Comparison of ENCODE assay signal across 9 mouse cellular contexts in genomic region chr17:23676473-23677031, GRCm38 (mm10). TPM values are rescaled to one million over a fixed set of nuclear protein-coding genes. Genes with fewer than 3 reads are reported as not detected.
DNase-seq lines count a peak whose midpoint lies in the region; ATAC-seq and TF ChIP-seq lines count a peak whose summit lies in the region.
"Had no signal": no experiment of that assay in that cellular context is flagged by ENCODE, and none has a peak within 500 bp of the region (broad histone marks: within the 10 kb centered on the region; RNA-seq: fewer than 3 reads in every experiment).

No protein-coding gene starts in this region.

- peaks cover 30% of the 10 kb centered on the region for H3K27me3 ChIP-seq in G1E (ENCODE audit: insufficient read depth, low read length)
- peaks cover 41% of the 10 kb centered on the region for H3K27me3 ChIP-seq in heart, embryonic 13.5 days (replicated peaks)
- H3K27me3 ChIP-seq in midbrain, embryonic 14.5 days (ENCODE audit: control insufficient read depth, insufficient read depth, low read length): peaks cover 53% of the 10 kb centered on the region

- peaks cover 70% of the 10 kb centered on the region for H3K4me1 ChIP-seq in G1E (ENCODE audit: insufficient read depth, low read depth, low read length)
- H3K4me1 ChIP-seq in heart, embryonic 13.5 days: peaks cover 47% of the 10 kb centered on the region
- H3K4me1 ChIP-seq in midbrain, embryonic 14.5 days (ENCODE audit: control insufficient read depth, insufficient read depth, low read length): peaks cover 32% of the 10 kb centered on the region

- peak; percentile 40 to 48 for DNase-seq in B cell, adult 2 months
- no peak for DNase-seq in G1E (ENCODE audit: low spot score)
- DNase-seq in embryo, embryonic 10.5 days (ENCODE audit: low spot score): peak; percentile 62
- peak; percentile 52 to 72 for DNase-seq in kidney, postnatal 4 days
- peak; percentile 38 for DNase-seq in midbrain, embryonic 14.5 days
- no peak for DNase-seq in spleen, adult 12 weeks (ENCODE audit: low spot score)

- peak overlapping the region; percentile 86 for H3K9ac ChIP-seq in heart, embryonic 13.5 days
- peak overlapping the region; percentile 39 for H3K9ac ChIP-seq in midbrain, embryonic 14.5 days (replicated peaks; ENCODE audit: low read length)

- peak overlapping the region; percentile 98 for H3K27ac ChIP-seq in heart, embryonic 13.5 days (replicated peaks)
- H3K27ac ChIP-seq in midbrain, embryonic 14.5 days (replicated peaks; ENCODE audit: low read depth, low read length): no peak overlapping the region

- peak overlapping the region; percentile 88 for H3K4me2 ChIP-seq in heart, embryonic 13.5 days
- peak overlapping the region; percentile 89 for H3K4me2 ChIP-seq in midbrain, embryonic 14.5 days (ENCODE audit: low read length)

- peak overlapping the region; percentile 76 for H3K4me3 ChIP-seq in G1E (ENCODE audit: low read depth, low read length)
- H3K4me3 ChIP-seq in heart, embryonic 13.5 days: peak overlapping the region; percentile 79
- peak overlapping the region; percentile 45 for H3K4me3 ChIP-seq in midbrain, embryonic 14.5 days (replicated peaks; ENCODE audit: low read depth, low read length)

- no peaks in the 10 kb centered on the region for H3K9me3 ChIP-seq in G1E (replicated peaks)
- H3K9me3 ChIP-seq in heart, embryonic 13.5 days: no peaks in the 10 kb centered on the region
- no peaks in the 10 kb centered on the region for H3K9me3 ChIP-seq in midbrain, embryonic 14.5 days (ENCODE audit: control insufficient read depth, low read length)

- under 1% methylated on average over 36 of the region's 37 CpGs for WGBS in heart, embryonic 13.5 days
- 1% methylated on average over 37 of the region's 37 CpGs for WGBS in midbrain, embryonic 14.5 days

- no peak for ATAC-seq in G1E (ENCODE audit: extremely low read depth, insufficient number of reproducible peaks, low FRiP score, poor library complexity, severe bottlenecking)
- peak; percentile 21; the same call in 1 of the 2 replicates for ATAC-seq in heart, embryonic 13.5 days (ENCODE audit: extremely low read depth, insufficient number of reproducible peaks, low FRiP score, low TSS enrichment)
- ATAC-seq in midbrain, embryonic 14.5 days (ENCODE audit: low FRiP score, low TSS enrichment): no peak
- ATAC-seq in megakaryocyte-erythroid progenitor cell, adult 5-6 weeks (replicated peaks; ENCODE audit: low FRiP score, low TSS enrichment, poor library complexity, severe bottlenecking): no peak

- TF ChIP-seq CTCF in G1E (IDR thresholded peaks at IDR 0.05; ENCODE audit: low read depth, low read length): no peak

- H3K36me3 ChIP-seq in G1E (replicated peaks): peaks cover 24% of the 10 kb centered on the region
- H3K36me3 ChIP-seq in heart, embryonic 13.5 days: peaks cover 10% of the 10 kb centered on the region
- H3K36me3 ChIP-seq in midbrain, embryonic 14.5 days (ENCODE audit: control insufficient read depth, insufficient read depth, low read length): no peaks in the 10 kb centered on the region

RNA-seq across cellular contexts. Expression of gene Tnfrsf12a, which starts 0.7 kb away (rescaled TPM):
- total RNA-seq in G1E (2014; fragmentation: Nextera tagmentation) (1.3 and 3.4 TPM in 2 replicates), G1E (2017) (5.0 and 5.7 TPM in 2 replicates)
- 4.8 and 5.5 TPM in 2 replicates for polyA plus RNA-seq in G1E (2012)
- polyA plus RNA-seq in heart, embryonic 13.5 days (2015; fragmentation: Nextera tagmentation; extraction: Ambion mirVana): 118 and 140 TPM in 2 replicates
- 1.2 and 1.9 TPM in 2 replicates for polyA plus RNA-seq in midbrain, embryonic 14.5 days (2014; fragmentation: Nextera tagmentation; extraction: Ambion mirVana)
- 0.94 and 4.5 TPM in 2 replicates for total RNA-seq in megakaryocyte-erythroid progenitor cell, adult 5-6 weeks (2014; fragmentation: Nextera tagmentation)
- 10.7 and 15.6 TPM in 2 replicates for total RNA-seq in megakaryocyte-erythroid progenitor cell, adult 5-6 weeks (2017)

RNA-seq across cellular contexts. Expression of gene Cldn6, which starts 2.5 kb away (rescaled TPM):
- not detected in 2 replicates for total RNA-seq in G1E (2014; fragmentation: Nextera tagmentation)
- not detected in 2 replicates for total RNA-seq in G1E (2017)
- polyA plus RNA-seq in G1E (2012): not detected in 2 replicates
- 9.4 and 10.7 TPM in 2 replicates for polyA plus RNA-seq in heart, embryonic 13.5 days (2015; fragmentation: Nextera tagmentation; extraction: Ambion mirVana)
- polyA plus RNA-seq in midbrain, embryonic 14.5 days (2014; fragmentation: Nextera tagmentation; extraction: Ambion mirVana): not detected in 2 replicates
- total RNA-seq in megakaryocyte-erythroid progenitor cell, adult 5-6 weeks (2014; fragmentation: Nextera tagmentation): not detected in 2 replicates
- total RNA-seq in megakaryocyte-erythroid progenitor cell, adult 5-6 weeks (2017): not detected in 2 replicates
- total RNA-seq: hematopoietic stem cell, adult 5-6 weeks had no signal

RNA-seq across cellular contexts. Expression of gene Thoc6, which starts 2.9 kb away (rescaled TPM):
- total RNA-seq in G1E (2014; fragmentation: Nextera tagmentation) (12.0 and 21.6 TPM in 2 replicates), G1E (2017) (44.7 and 48.6 TPM in 2 replicates)
- polyA plus RNA-seq in G1E (2012): 79.7 and 80.0 TPM in 2 replicates
- 32.4 and 37.3 TPM in 2 replicates for polyA plus RNA-seq in heart, embryonic 13.5 days (2015; fragmentation: Nextera tagmentation; extraction: Ambion mirVana)
- polyA plus RNA-seq in midbrain, embryonic 14.5 days (2014; fragmentation: Nextera tagmentation; extraction: Ambion mirVana): 43.9 and 44.9 TPM in 2 replicates
- 30.3 and 44.7 TPM in 2 replicates for total RNA-seq in megakaryocyte-erythroid progenitor cell, adult 5-6 weeks (2014; fragmentation: Nextera tagmentation)
- total RNA-seq in megakaryocyte-erythroid progenitor cell, adult 5-6 weeks (2017): 40.8 and 47.3 TPM in 2 replicates

RNA-seq across cellular contexts. Expression of gene Hcfc1r1, which starts 3.2 kb away (rescaled TPM):
- total RNA-seq in G1E (2014; fragmentation: Nextera tagmentation) (42.3 and 54.4 TPM in 2 replicates), G1E (2017) (44.6 and 48.4 TPM in 2 replicates)
- 330 and 356 TPM in 2 replicates for polyA plus RNA-seq in G1E (2012)
- 297 and 312 TPM in 2 replicates for polyA plus RNA-seq in heart, embryonic 13.5 days (2015; fragmentation: Nextera tagmentation; extraction: Ambion mirVana)
- polyA plus RNA-seq in midbrain, embryonic 14.5 days (2014; fragmentation: Nextera tagmentation; extraction: Ambion mirVana): 110 and 150 TPM in 2 replicates
- total RNA-seq in megakaryocyte-erythroid progenitor cell, adult 5-6 weeks (2014; fragmentation: Nextera tagmentation): 44.2 and 56.3 TPM in 2 replicates
- total RNA-seq in megakaryocyte-erythroid progenitor cell, adult 5-6 weeks (2017): 22.7 and 30.0 TPM in 2 replicates

RNA-seq across cellular contexts. Expression of gene Cldn9, which starts 7.3 kb away (rescaled TPM):
- total RNA-seq in G1E (2014; fragmentation: Nextera tagmentation) (not detected in 2 replicates), G1E (2017) (not detected in 2 replicates)
- not detected in 2 replicates for polyA plus RNA-seq in G1E (2012)
- polyA plus RNA-seq in heart, embryonic 13.5 days (2015; fragmentation: Nextera tagmentation; extraction: Ambion mirVana): 0.29 and 0.32 TPM in 2 replicates
- 0.50 and 0.92 TPM in 2 replicates for polyA plus RNA-seq in midbrain, embryonic 14.5 days (2014; fragmentation: Nextera tagmentation; extraction: Ambion mirVana)
- total RNA-seq in megakaryocyte-erythroid progenitor cell, adult 5-6 weeks (2014; fragmentation: Nextera tagmentation): not detected in 2 replicates
- not detected in 2 replicates for total RNA-seq in megakaryocyte-erythroid progenitor cell, adult 5-6 weeks (2017)
- total RNA-seq: hematopoietic stem cell, adult 5-6 weeks had no signal

Comparison
In these comparisons a context has a peak if more than half of its experiments do, and no peak if none do; other contexts are left out.
1. DNase-seq: peak in B cell, adult 2 months (2 of 2), embryo, embryonic 10.5 days (single experiment), kidney, postnatal 4 days (2 of 2) and midbrain, embryonic 14.5 days (single experiment); none in G1E (single experiment) and spleen, adult 12 weeks (single experiment).
2. RNA of gene Tnfrsf12a, which starts 0.7 kb away (polyA plus RNA-seq): 118 to 140 TPM in heart, embryonic 13.5 days; 4.8 to 5.5 TPM in G1E and 1.2 to 1.9 TPM in midbrain, embryonic 14.5 days; every median in the first group is over 10 times any median in the second.
3. Peak in every context shown above with its lines, with median percentiles within 50 percentile points of each other: H3K4me3 ChIP-seq.